Mouse (Mus musculus) CH12.LX (cell line): ENCODE data around the gene Rnaset2b.
"Not testable (repeated sequence)": the region's sequence is repeated elsewhere in the genome, so short reads cannot be mapped to it uniquely, and the experiment has no call there.

ENCODE experiments used
- CHD1 ChIP-seq: IDR thresholded peaks from 2 replicates; pipeline ENCODE4 v1.6.1; 2012; ENCODE audit warnings: low read depth, low read length, improper control_type of control experiment, inconsistent platforms
- CHD2 ChIP-seq: IDR thresholded peaks from 2 replicates; pipeline ENCODE4 v1.6.1; 2011; ENCODE audit warnings: low read length, improper control_type of control experiment
- CTCF ChIP-seq, 2 experiments: IDR thresholded peaks in 1 of 2; conservative IDR thresholded peaks in 1 of 2; 2 replicates each; pipeline ENCODE4 v1.5.1; 2011 to 2012; ENCODE audit warnings: low read depth in 2 of 2, low read length in 2 of 2, improper control_type of control experiment in 1 of 2, inconsistent platforms in 1 of 2, mild to moderate bottlenecking in 1 of 2, moderate library complexity in 1 of 2
- E2F4 ChIP-seq: IDR thresholded peaks from 2 replicates; pipeline ENCODE4 v1.6.1; 2011; ENCODE audit warnings: low read depth, low read length, improper control_type of control experiment; ENCODE audit not compliant: insufficient replicate concordance
- EP300 ChIP-seq: IDR thresholded peaks from 2 replicates; pipeline ENCODE4 v1.6.1; 2011; ENCODE audit warnings: low read length, improper control_type of control experiment
- ETS1 ChIP-seq: conservative IDR thresholded peaks from 2 replicates; pipeline ENCODE4 v1.6.1; 2012; ENCODE audit warnings: low read depth, mild to moderate bottlenecking, inconsistent platforms, low read length, improper control_type of control experiment, moderate library complexity
- MYC ChIP-seq: IDR thresholded peaks from 2 replicates; pipeline ENCODE4 v1.6.1; 2011; ENCODE audit warnings: low read depth, mild to moderate bottlenecking, improper control_type of control experiment, low read length
- PAX5 ChIP-seq: IDR thresholded peaks from 2 replicates; pipeline ENCODE4 v1.6.1; 2012; ENCODE audit warnings: low read length, inconsistent platforms, mixed read lengths
- POLR2A ChIP-seq: IDR thresholded peaks from 2 replicates; pipeline ENCODE4 v1.6.1; 2011; ENCODE audit warnings: low read depth, mild to moderate bottlenecking, improper control_type of control experiment, low read length
- RAD21 ChIP-seq: IDR thresholded peaks from 2 replicates; pipeline ENCODE4 v1.6.1; 2011; ENCODE audit warnings: low read depth, mild to moderate bottlenecking, low read length, improper control_type of control experiment, moderate library complexity
- TBP ChIP-seq: conservative IDR thresholded peaks from 2 replicates; pipeline ENCODE4 v1.6.1; 2011; ENCODE audit warnings: low read depth, low read length, improper control_type of control experiment
- ZC3H11A ChIP-seq: IDR thresholded peaks from 2 replicates; pipeline ENCODE4 v1.6.1; 2012; ENCODE audit warnings: low read depth, mild to moderate bottlenecking, inconsistent platforms, low read length, improper control_type of control experiment

DNA sequence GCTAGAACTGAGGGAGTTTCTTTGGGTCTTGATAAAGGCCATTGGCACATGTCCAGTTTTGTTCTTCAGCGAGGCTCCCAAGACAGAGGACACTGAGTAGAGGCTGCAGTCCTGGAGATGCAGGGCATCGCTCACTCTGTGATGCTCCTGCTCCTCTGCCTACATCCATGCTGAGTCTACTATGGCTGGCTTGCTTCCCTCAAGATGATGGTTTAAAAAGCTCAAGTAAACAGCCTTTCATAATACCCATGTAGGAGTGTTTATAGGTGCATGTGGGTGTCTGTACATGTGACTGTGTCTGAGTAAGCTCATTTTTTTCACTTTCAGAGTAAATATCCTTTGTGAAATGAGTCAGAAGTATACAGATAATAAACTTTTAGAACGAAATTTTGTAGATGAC lies 4.6 kb downstream of the Rnaset2b start:
- TF ChIP-seq CTCF (conservative IDR thresholded peaks at IDR 0.05 in 1 of 2, IDR thresholded peaks at IDR 0.05 in 1 of 2; ENCODE audit: low read depth in 2 of 2, low read length in 2 of 2); ETS1; EP300; TBP; ZC3H11A; E2F4; PAX5; POLR2A; CHD2; CHD1; RAD21; MYC: not testable (repeated sequence)
